Mouse (Mus musculus) stomach, postnatal 0 days (tissue): ENCODE data around the gene Iqch. TPM values are rescaled to one million over a fixed set of nuclear protein-coding genes. Genes with fewer than 3 reads are reported as not detected.

Experiments
- ATAC-seq: fragments of 200-750 bp; cut with Nextera tagmentation; 2 replicates; pipeline ENCODE4 v1.8.0; 2017; ENCODE audit not compliant: low FRiP score, low TSS enrichment
- DNase-seq: peaks from one replicate; pipeline ENCODE4 v3.0.0-alpha.2; 2016; ENCODE audit warnings: low spot score
- H3K27ac ChIP-seq: fragments of 300-500 bp; sonication (generic); replicated peaks from 2 replicates; pipeline ENCODE4 v1.5.1; 2014; ENCODE audit warnings: mild to moderate bottlenecking, control low read depth
- H3K27me3 ChIP-seq: fragments of 300-500 bp; sonication (generic); 2 replicates; pipeline ENCODE4 v1.6.1; 2014; ENCODE audit warnings: low read length; ENCODE audit not compliant: control insufficient read depth, insufficient read depth
- H3K36me3 ChIP-seq: fragments of 300-500 bp; sonication (generic); 2 replicates; pipeline ENCODE4 v1.6.1; 2014; ENCODE audit warnings: low read length, mixed read lengths; ENCODE audit not compliant: control insufficient read depth, insufficient read depth
- H3K4me1 ChIP-seq: fragments of 300-500 bp; sonication (generic); replicated peaks from 2 replicates; pipeline ENCODE4 v1.6.1; 2014; ENCODE audit warnings: antibody characterized with exemption; ENCODE audit not compliant: control insufficient read depth, insufficient read depth
- H3K4me2 ChIP-seq: fragments of 300-500 bp; sonication (generic); replicated peaks from 2 replicates; pipeline ENCODE4 v1.6.1; 2014; ENCODE audit warnings: low read depth, mild to moderate bottlenecking, control low read depth, moderate library complexity
- H3K4me3 ChIP-seq: fragments of 300-500 bp; sonication (generic); 2 replicates; pipeline ENCODE4 v1.5.1; 2014; ENCODE audit warnings: low read depth, low read length, control low read depth
- H3K9ac ChIP-seq: fragments of 300-500 bp; sonication (generic); 2 replicates; pipeline ENCODE4 v1.6.1; 2014; ENCODE audit warnings: mild to moderate bottlenecking, low read length, control low read depth, mixed read lengths
- H3K9me3 ChIP-seq: fragments of 300-500 bp; sonication (generic); 2 replicates; pipeline ENCODE4 v1.6.1; 2016; ENCODE audit warnings: low read length; ENCODE audit not compliant: control insufficient read depth
- CTCF ChIP-seq: IDR thresholded peaks from 2 replicates; pipeline ENCODE4 v1.5.1; 2016; ENCODE audit warnings: antibody characterized with exemption, low read depth, mild to moderate bottlenecking, moderate library complexity
- EP300 ChIP-seq: optimal IDR thresholded peaks from 2 replicates; pipeline ENCODE3; 2016; ENCODE audit warnings: antibody characterized with exemption
- WGBS: fragments of 180-500 bp; shearing (Covaris S2); extraction: QIAGEN DNeasy Blood & Tissue Kit; methylation state at CpG from one replicate; pipeline ENCODE4 v1.1.7; 2014; 5-methylcytosine and 5-hydroxymethylcytosine counted together
- polyA plus RNA-seq: library from polyadenylated mRNA; unstranded; fragments of >200 nt; fragmentation: Nextera tagmentation; extraction: Ambion mirVana; gene quantifications from 2 replicates; pipeline ENCODE4 v1.2.1, GENCODE M21; 2015

Iqch gene
- polyA plus RNA-seq, 1 experiment from 2014 or later = not detected

DNA sequence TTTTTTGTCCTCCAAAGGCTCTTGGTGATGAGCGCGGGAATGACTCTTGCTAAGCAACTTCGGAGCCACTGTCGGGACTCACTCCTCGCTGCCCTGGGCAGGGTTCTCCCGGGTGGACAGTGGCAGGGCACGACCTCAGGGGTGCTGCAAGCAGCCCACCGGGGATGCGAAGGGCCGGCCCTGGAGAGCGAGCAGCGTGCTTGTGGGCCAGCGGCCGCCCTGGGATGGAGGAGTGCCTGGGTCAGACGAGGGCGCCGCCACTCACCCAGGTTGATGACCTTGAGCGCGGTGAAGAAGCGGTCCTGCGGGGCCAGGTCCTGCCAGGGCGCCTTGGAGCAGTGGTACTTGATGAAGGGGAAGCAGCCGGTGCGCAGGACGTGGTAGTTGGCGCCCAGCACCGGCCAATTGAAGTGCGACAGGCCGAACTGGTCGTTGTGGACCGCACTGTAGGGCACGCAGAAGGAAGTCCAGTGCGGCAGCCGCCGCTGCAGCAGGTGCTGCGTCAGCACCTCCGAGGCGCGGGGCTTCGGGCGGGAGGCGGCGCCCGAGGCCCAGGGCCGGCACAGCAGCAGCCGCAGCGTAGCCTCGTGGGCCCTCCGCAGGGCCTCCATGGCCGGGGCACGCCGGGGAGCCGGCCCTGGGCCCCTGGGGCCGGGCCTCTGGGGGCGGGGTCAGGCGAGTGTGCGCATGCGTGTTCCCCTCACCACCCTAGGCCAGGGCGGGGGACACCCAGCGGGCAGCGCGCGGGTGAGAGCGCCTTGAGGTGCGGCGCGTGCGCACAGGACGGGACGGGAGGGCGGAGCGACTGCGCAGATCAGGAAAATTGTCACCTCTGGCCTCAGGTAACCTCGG lies 203.5 kb downstream of the Iqch start, which contains the start of gene 2300009A05Rik:
Gene 2300009A05Rik (minus strand): TSS at position 636 of the 852 bp plus-strand sequence.
- no peak; the same call in 1 of the 2 replicates for TF ChIP-seq CTCF
- no peak for TF ChIP-seq EP300
- WGBS = under 1% methylated on average over 65 of the region's 74 CpGs

GRCm38 (mm10) chr9:63395612-63396011 lies 206.7 kb downstream of the Iqch start:
- no peak overlapping the region for H3K27ac ChIP-seq
- H3K27me3 ChIP-seq = no peaks in the 10 kb centered on the region
- 0 out of 2 replicates have a peak, but pooled peaks cover 3% of the 10 kb centered on the region for H3K4me1 ChIP-seq
- TF ChIP-seq CTCF (no peak), EP300 (no peak)
- H3K4me3 ChIP-seq = no peak overlapping the region
- H3K9ac ChIP-seq = no peak overlapping the region
- H3K9me3 ChIP-seq = no peaks in the 10 kb centered on the region
- DNase-seq (no peak), ATAC-seq (no peak)
- H3K4me2 ChIP-seq = no peak overlapping the region
- H3K36me3 ChIP-seq = no peaks in the 10 kb centered on the region; the same call in 1 of the 2 replicates
- 85% methylated on average over 7 of the region's 7 CpGs for WGBS

More for the DNA sequence above, 203.5 kb downstream of the Iqch start, which contains the start of gene 2300009A05Rik:
- peak; percentile 99 for ATAC-seq
- H3K36me3 ChIP-seq = no peaks in the 10 kb centered on the region; the same call in 1 of the 2 replicates
- peak within 1 kb of the TSS; percentile 79 for H3K4me3 ChIP-seq
- H3K27ac ChIP-seq = peak within 1 kb of the TSS; percentile 88
- peak within 1 kb of the TSS; percentile 80 for H3K9ac ChIP-seq
- H3K4me2 ChIP-seq = peak within 1 kb of the TSS; percentile 97
- H3K27me3 ChIP-seq = no peaks in the 10 kb centered on the region
- H3K9me3 ChIP-seq = no peaks in the 10 kb centered on the region
- peak; percentile 97 for DNase-seq
- 0 out of 2 replicates have a peak, but pooled peaks cover 3% of the 10 kb centered on the region for H3K4me1 ChIP-seq

GRCm38 (mm10) chr9:63391307-63391706 lies 211.0 kb downstream of the Iqch start:
- Histone ChIP-seq H3K36me3 (no peaks in the 10 kb centered on the region; the same call in 1 of the 2 replicates), H3K27ac (no peak overlapping the region), H3K9ac (no peak overlapping the region), H3K9me3 (no peaks in the 10 kb centered on the region), H3K4me3 (no peak overlapping the region), H3K4me2 (no peak overlapping the region), H3K4me1 (no peaks in the 10 kb centered on the region), H3K27me3 (no peaks in the 10 kb centered on the region)
- no peak for TF ChIP-seq CTCF
- no peak for TF ChIP-seq EP300
- WGBS = 72% methylated on average over 2 of the region's 2 CpGs
- no peak for ATAC-seq
- DNase-seq = no peak

- H3K36me3 ChIP-seq = no peaks in the 10 kb centered on the region
- 92% methylated on average over 4 of the region's 4 CpGs for WGBS
- no peak overlapping the region for H3K4me3 ChIP-seq
- no peak for TF ChIP-seq CTCF
- no peaks in the 10 kb centered on the region for H3K9me3 ChIP-seq
- DNase-seq (no peak), ATAC-seq (no peak)
- H3K27ac ChIP-seq = no peak overlapping the region
- no peaks in the 10 kb centered on the region for H3K27me3 ChIP-seq
- H3K4me2 ChIP-seq = no peak overlapping the region
- H3K4me1 ChIP-seq = no peaks in the 10 kb centered on the region
- no peak overlapping the region for H3K9ac ChIP-seq
Measured at GRCm38 (mm10) chr9:63382761-63383160, 219.5 kb downstream of the Iqch start.

DNA sequence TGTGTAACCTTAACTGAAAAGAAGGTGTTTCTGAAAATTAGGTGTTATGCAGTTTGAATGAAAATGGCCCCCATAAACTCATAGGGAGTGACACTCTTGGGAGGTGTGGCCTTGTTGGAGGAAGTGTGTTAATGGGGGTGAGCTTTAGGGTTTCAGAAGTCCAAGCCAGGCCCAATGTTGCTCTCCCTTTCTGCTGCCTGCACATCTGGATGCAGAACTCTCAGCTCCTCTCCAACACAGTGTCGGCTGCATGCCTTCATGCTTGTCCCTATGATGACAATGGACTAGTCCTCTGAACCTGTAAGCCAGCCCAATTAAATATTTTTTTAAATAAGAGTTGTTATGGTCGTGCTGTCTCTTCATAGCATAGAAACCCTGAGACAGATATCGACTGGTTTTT lies 222.0 kb downstream of the Iqch start:
- WGBS = 84% methylated on average over 3 of the region's 3 CpGs
- Histone ChIP-seq H3K4me3 (no peak overlapping the region), H3K4me2 (no peak overlapping the region), H3K4me1 (peaks cover 3% of the 10 kb centered on the region), H3K27ac (no peak overlapping the region), H3K9ac (no peak overlapping the region), H3K36me3 (no peaks in the 10 kb centered on the region), H3K27me3 (no peaks in the 10 kb centered on the region), H3K9me3 (no peaks in the 10 kb centered on the region)
- no peak for ATAC-seq
- no peak for TF ChIP-seq CTCF
- TF ChIP-seq EP300 = no peak
- no peak for DNase-seq

GRCm38 (mm10) chr9:63378174-63378573 lies 224.1 kb downstream of the Iqch start:
- no peaks in the 10 kb centered on the region for H3K27me3 ChIP-seq
- no peak for DNase-seq
- peak overlapping the region; percentile 84 for H3K4me2 ChIP-seq
- no peak for ATAC-seq
- WGBS = 16% methylated on average over 8 of the region's 8 CpGs
- H3K36me3 ChIP-seq = no peaks in the 10 kb centered on the region
- TF ChIP-seq EP300 = no peak
- TF ChIP-seq CTCF = no peak
- H3K4me1 ChIP-seq = peaks cover 3% of the 10 kb centered on the region
- H3K27ac ChIP-seq = no peak overlapping the region
- peak overlapping the region; percentile 90 for H3K9ac ChIP-seq
- no peaks in the 10 kb centered on the region for H3K9me3 ChIP-seq
- peak overlapping the region; percentile 82 for H3K4me3 ChIP-seq
